Mouse (Mus musculus): ENCODE results near the gene Tmem220.

The Tmem220 gene

DNA sequence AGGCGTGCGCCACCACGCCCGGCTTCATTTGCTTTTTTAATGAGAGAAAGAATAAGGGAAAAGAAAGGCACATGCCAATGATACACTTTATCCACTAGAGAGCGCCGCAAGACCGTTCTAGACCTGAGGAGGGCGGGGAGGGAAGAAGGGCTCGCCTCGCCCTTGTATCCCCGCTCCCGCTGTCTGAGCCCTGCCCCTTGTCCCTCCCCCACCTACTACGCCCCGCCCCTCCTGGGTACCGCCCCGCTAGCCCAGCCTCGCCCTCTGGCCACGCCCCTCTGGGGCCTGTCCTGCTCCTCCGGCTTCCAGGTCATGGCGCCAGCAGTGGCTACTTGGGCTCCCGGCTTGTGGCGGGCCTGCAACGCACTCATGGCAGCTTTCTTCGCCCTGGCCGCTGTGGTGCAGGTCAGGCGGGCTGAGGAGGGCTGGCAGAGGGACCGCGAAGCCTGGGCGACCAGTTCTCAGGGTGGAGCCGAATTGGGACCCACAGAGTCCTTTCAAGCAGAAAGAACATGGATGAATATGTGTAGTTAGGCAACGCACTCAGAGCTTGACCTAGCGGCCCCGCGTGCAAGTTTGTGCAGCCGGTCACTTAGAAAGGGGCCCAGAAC, at the start of gene Tmem220:
Tmem220 (plus strand) TSS at position 288 of the 611 bp plus-strand sequence.
- peak; percentile 71 to 81 for DNase-seq (ENCODE audit: low read depth in 1 of 2, low spot score in 2 of 2)

DNA sequence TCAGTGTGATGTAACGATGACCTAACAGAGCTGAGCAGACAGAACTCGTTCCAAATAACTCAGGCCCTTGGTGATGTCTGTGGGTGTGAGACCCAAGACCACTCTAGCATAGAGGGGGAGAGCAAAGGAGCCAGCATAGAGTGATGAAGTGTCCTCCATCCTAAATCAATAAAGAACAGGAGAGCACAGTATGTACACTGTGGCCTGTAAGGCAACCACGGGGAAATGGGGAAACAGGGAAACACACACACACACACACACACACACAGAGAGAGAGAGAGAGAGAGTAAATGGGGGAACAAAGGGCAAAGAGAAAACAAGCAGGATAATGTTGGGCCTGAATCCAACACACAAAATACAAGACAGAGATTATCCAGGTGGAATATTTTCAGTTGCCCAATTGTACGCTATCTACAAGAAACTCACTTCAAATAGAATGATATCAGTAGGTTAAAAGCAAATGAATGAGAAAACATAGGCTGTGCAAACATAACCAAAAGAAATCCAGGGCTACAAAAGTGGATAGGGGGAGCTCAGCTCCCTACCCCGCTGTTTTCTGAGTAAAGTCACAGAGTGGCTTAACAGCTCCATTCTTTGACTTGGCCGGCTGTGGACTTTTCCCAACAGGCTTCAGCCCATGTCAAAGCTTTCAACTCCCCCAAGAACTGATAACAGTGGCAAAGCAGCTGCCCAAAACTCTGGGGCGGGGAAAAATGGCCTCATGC, 49.2 kb upstream of the Tmem220 start:
- DNase-seq (ENCODE audit: low read depth in 1 of 2, low spot score in 2 of 2) = no peak

GRCm38 (mm10) chr11:66981336-66982115, 43.4 kb upstream of the Tmem220 start:
- DNase-seq (ENCODE audit: low read depth in 1 of 2, low spot score in 2 of 2) = no peak

DNA sequence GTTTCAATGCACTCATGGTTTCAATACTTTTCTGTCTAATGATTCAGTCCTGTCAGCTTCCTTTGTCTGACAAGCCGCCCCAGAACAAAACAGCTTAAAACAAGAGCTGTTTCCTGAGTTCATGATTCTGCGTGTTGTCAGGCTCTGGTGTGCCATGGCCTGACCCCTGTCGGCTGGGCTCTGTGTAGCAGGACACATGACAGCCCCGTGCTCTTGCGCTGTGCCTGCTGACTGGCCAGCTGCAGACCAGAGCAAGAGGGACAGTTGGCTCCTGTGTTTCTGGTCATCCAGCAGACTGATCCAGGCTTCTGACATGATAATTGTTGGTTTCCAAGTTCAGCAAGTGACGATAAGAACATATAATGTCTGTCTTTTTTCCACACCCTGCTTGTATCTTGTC, 42.2 kb upstream of the Tmem220 start:
- no peak for DNase-seq (ENCODE audit: low read depth in 1 of 2, low spot score in 2 of 2)

GRCm38 (mm10) chr11:66983422-66984164, 41.4 kb upstream of the Tmem220 start:
- DNase-seq (ENCODE audit: low read depth in 1 of 2, low spot score in 2 of 2) = no peak

DNA sequence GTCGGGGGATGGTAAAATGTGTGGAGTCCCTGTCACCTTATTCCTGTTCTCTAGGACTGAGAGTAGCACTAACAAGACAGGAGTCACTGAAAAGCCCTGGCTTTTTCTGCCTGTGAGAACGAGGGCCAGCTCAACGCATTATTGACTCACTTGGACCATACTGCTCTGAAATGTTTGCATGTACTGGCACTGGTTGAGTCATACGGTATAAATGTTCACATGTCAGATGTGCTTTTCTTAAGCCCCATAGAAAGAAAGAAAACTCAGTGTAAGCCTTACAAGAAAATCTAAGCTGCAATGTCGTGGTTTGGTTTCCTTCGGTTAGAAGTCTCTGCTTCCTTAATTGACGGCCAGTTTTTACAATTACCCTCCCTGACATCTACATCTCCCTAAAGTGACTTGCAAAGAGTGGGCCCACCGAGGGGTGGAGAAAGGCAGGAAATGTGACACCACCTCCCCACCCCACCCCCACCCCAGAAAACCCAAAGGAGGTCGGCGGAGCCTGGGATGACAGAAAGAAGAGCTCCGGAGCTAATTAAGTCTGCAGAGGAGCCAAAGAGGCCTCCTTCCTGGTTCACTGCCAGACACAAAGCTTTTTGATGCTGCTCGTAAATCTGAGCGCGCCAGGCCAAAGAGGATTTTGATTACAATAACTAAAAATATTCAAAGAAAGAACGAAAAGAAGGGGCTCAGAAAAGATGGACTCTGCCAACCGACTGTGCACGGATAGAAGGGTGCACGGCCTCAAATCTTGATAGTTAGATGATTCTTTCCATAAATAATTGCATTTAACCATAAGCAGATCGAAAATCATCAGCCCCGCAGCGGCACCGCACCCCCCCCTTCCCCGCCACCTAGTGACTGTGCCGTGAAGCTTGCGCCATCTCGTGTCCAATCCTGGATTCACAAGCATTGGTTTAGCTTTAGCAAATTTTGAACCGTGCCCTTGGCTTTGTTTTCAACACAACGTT, 40.5 kb upstream of the Tmem220 start:
- DNase-seq (ENCODE audit: low read depth in 1 of 2, low spot score in 2 of 2) = peak in 1 of 2 experiments; percentile 3

DNA sequence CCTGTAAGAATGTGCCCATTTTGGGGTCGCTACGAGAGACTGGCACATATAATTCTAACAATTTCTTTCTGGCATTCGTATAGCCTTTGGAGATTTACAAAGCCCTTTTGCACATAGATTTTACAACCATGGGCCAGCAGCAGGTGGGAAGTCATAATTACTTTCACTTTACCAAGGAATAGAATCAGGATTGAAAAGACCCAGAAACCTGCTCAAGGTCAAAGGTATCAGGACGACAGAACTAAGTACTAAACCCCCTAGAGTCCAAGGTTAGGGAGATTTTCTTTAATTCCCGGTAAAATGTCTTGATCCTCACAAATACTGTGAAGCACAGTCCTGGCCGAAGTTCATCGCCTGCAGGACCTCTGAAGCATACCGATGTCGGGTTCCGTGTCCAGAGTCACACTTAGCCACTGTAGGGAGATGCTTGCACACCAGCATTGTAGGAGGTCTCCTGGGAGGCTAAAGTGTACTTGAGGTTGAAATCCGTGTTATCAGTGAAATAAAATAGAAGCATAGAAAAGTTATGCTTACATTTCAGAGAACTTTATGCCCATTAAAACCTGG, 39.7 kb upstream of the Tmem220 start:
- no peak for DNase-seq (ENCODE audit: low read depth in 1 of 2, low spot score in 2 of 2)

- no peak for DNase-seq (ENCODE audit: low read depth in 1 of 2, low spot score in 2 of 2)
Measured at GRCm38 (mm10) chr11:66992150-66992549, 32.8 kb upstream of the Tmem220 start.

DNA sequence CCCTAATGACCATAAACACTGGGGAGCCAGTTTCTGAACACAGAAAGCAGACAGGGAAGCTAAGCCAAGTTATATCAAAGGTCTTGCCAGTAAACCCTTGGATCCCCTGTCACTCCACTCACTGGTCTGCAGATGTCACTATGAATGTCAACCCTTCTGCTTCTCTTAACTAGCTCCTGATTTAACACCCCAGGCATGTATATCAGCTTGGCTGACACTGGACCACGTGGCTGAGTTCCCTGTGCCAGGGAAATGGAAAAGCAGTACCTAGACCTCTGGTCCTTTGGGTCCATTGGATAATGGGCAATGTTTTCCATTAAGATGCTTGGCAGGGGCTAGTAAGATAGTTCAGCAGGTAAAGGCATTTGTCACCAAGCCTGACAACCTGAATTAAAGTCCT, 31.3 kb upstream of the Tmem220 start:
- no peak for DNase-seq (ENCODE audit: low read depth in 1 of 2, low spot score in 2 of 2)

- no peak for DNase-seq (ENCODE audit: low read depth in 1 of 2, low spot score in 2 of 2)
Measured at GRCm38 (mm10) chr11:66996446-66996845, 28.5 kb upstream of the Tmem220 start.

GRCm38 (mm10) chr11:66998467-66999403, 26.2 kb upstream of the Tmem220 start:
- DNase-seq (ENCODE audit: low read depth in 1 of 2, low spot score in 2 of 2) = no peak

GRCm38 (mm10) chr11:67000671-67001070, 24.3 kb upstream of the Tmem220 start:
- no peak for DNase-seq (ENCODE audit: low read depth in 1 of 2, low spot score in 2 of 2)

DNA sequence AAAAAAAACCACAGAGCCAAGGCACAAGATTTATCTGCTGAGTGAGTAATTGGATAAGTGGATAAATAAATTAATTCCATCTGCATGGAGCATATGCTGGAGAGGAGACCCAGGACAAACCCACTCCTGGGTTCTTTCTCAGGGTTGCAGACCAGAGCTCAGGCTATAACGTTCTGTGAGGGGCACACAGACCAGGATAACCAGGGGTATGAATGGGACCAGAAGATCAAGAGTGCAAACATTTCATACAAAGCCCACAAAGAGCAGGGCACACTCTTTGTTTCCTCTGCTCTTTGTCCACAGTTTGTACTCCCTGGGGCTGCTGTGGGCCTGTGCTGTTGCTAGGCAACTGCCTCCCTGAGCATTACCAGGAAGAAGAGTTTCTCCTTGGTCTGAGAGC, 23.2 kb upstream of the Tmem220 start:
- no peak for DNase-seq (ENCODE audit: low read depth in 1 of 2, low spot score in 2 of 2)

GRCm38 (mm10) chr11:67002911-67003310, 22.0 kb upstream of the Tmem220 start:
- no peak for DNase-seq (ENCODE audit: low read depth in 1 of 2, low spot score in 2 of 2)

DNA sequence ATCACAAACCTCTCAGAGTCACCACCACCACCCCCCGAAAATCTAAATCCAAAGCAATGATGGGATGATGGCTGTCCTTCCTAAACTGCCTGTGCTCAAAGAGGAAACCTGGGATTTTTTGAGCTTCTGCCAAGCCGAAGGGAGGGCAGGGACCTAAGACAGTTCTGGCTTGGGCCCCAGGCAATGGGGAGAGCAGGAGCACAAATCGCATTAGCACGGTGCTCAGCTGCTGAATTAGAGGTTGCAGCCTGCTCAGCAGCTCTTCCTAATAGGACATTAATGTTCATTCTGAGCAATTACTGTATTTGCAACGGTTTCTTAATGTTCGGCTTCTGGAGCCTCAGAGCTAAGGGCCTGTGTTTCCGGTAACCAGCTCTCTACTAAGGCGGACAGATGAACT, 17.0 kb upstream of the Tmem220 start:
- no peak for DNase-seq (ENCODE audit: low read depth in 1 of 2, low spot score in 2 of 2)

DNA sequence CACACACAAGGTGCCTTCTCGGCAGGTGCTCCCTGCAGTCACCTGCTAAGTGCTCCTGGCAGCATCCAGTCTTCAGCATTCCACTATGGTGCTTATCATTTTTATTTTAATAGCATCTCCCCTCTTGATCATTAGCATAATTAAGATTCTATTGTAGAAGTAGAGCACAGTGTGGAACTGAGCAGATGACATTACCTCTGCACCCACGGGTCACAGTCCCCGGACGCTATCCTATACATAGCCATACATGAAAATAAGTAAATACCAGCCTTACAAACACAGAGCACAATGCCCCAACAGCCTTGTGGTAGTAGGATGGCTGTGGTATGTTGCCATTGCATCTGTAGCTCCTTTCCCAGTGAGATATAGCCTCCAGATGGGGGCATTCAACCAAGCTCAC, 16.4 kb upstream of the Tmem220 start:
- DNase-seq (ENCODE audit: low read depth in 1 of 2, low spot score in 2 of 2) = no peak

GRCm38 (mm10) chr11:67010430-67010829, 14.5 kb upstream of the Tmem220 start:
- DNase-seq (ENCODE audit: low read depth in 1 of 2, low spot score in 2 of 2) = no peak

DNA sequence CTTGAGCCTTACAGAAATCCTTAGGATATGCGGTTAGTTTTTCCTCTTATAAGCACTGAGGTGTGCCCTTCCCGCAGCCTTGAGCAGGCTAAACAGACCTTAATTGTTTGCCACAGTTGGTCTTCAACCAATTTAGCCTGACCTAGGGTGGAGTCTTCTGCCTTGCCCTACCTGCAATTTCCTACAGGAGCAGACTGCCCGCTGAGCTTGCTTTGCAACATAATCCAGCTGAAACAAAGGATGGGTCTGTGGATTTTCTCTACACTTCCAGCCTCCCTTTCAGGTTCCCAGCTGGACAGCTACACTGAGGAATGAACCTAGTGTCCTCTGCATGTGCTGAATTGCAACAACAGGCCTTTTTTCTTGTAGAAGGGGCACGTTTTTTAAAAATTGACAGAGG, 13.3 kb upstream of the Tmem220 start:
- no peak for DNase-seq (ENCODE audit: low read depth in 1 of 2, low spot score in 2 of 2)
